Mouse (Mus musculus) adipocyte (in vitro differentiated cells): ENCODE results near the gene Ankrd27.

ENCODE experiments used
- DNase-seq: peaks from one replicate; pipeline ENCODE4 v3.0.0-alpha.2; 2016; ENCODE audit warnings: low spot score

The Ankrd27 gene

DNA sequence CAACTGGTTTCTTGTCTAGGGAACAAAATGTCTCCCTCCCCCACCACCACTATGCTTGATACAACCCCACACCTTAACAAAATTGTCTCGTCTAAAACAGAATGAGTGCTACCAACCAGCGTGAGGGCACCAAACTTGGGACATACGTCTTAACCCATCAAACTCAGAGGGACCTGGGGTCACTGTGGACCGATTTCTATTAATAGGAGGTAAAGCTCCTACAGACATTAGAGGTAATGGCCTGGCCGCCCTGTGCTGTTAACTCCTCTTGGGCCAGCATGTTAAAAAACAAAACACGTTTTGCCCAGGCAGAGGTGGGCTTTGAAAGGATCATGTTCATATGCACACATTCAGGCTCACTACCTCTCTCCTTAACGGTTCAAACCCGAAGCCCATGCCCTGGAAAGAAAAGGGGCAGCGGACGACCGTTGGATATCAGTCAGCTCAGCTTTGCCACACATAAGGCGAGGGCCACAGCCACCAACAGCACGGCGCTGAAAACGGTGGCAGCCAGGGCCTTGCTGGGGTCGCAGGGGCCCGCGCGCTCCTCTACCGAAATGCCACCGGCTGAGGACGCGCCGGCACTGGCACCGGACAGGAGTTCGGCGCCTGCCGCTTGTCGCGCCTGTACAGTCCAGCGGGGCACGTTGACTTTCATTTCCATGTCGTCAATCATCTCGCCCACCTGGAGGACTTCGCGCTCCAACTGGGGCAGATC is 1.8 kb upstream of the Ankrd27 start:
- no peak for DNase-seq

- no peak for DNase-seq
Observed at GRCm38 (mm10) chr7:35584786-35585190, 1.3 kb upstream of the Ankrd27 start.

GRCm38 (mm10) chr7:35585191-35586054 is 621 bp upstream of the Ankrd27 start, which contains the start of gene Rgs9bp:
Rgs9bp (minus strand) TSS chr7:35585582.
- DNase-seq, result no peak

GRCm38 (mm10) chr7:35586906-35587445 is 932 bp downstream of the Ankrd27 start:
- no peak for DNase-seq

GRCm38 (mm10) chr7:35587728-35588127 is 1.7 kb downstream of the Ankrd27 start:
- DNase-seq, result no peak

- DNase-seq, result no peak
Observed at GRCm38 (mm10) chr7:35588680-35589428, 2.8 kb downstream of the Ankrd27 start.

DNA sequence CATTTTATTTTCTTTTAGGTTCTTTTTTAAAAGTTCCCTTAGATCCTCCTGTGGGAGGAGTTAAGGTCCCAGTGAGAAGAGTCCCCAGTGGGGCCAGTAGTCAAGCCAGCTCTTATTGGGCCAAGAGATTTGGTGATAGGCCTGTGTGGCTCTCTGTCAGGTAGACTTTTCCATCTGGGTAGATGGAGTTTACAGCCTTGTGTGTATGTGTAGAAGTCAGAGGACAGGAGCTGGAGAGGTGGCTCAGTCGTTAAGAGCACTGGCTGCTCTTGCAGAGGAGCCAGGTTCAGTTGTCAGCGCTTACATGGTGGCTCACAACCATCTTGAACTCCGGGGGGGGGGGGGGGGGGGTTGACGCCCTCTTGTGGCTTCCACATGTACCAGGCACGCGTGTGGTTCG is 3.4 kb downstream of the Ankrd27 start:
- no peak for DNase-seq

GRCm38 (mm10) chr7:35590731-35591191 is 4.7 kb downstream of the Ankrd27 start:
- peak; percentile 67 for DNase-seq

DNA sequence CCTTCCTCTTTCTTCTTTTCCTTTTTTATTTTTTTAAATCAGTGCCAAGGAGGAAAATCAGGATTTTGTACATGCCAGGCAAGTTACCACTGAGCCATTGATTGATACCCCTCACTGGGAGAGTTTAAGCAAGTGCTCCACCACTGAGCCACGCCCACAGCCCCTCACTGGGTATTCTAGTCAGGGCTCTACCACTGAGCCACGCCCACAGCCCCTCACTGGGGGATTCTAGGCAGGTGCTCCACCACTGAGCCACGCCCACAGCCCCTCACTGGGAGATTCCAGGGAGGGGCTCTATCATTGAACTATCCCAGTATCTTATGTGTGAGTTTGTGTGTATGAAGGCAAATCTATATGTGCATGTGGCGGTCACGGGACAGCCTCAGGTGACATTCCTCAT is 8.3 kb downstream of the Ankrd27 start:
- DNase-seq, result no peak

- DNase-seq, result no peak
Observed at GRCm38 (mm10) chr7:35599492-35599891, 13.4 kb downstream of the Ankrd27 start.

- no peak for DNase-seq
Observed at GRCm38 (mm10) chr7:35600031-35600430, 14.0 kb downstream of the Ankrd27 start.

GRCm38 (mm10) chr7:35601106-35601505 is 15.1 kb downstream of the Ankrd27 start:
- no peak for DNase-seq

DNA sequence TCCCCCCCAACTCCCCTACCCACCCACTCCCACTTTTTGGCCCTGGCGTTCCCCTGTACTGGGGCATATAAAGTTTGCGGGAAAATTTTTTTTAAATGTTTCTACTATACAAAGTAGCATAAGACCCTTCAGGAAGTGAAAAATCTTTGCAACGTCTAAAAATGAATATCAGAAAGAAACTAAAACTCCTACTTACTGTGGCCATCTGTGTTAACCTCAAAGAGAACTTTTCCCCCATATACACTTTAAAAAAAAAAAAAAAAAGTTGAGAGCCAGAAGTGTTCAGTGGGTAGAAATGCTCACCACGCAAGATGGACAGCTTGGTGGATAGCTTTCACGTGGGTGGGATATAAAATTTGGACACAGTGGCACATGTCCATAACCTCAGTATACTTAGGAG is 16.7 kb downstream of the Ankrd27 start:
- no peak for DNase-seq

DNA sequence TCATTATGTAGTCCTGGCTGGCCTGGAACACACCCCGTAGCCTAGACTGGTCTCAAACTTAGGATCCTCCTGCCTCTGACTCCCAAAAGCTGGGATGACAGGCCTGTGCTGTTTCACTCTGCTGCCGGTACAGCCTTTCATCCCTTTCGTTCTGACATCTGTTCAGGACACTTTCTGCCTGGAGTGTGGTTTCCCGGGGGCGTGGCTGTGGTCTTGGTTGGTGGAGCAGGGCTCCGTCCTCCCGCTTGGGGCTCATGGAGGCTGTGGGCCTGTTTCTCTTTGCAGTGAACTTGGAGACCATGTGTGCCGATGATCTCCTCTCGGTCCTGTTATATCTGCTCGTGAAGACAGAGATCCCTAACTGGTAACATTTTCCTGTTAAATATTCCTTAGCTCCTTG is 20.8 kb downstream of the Ankrd27 start:
- no peak for DNase-seq

GRCm38 (mm10) chr7:35609245-35609644 is 23.2 kb downstream of the Ankrd27 start:
- no peak for DNase-seq

GRCm38 (mm10) chr7:35617513-35617912 is 31.5 kb downstream of the Ankrd27 start:
- no peak for DNase-seq

DNA sequence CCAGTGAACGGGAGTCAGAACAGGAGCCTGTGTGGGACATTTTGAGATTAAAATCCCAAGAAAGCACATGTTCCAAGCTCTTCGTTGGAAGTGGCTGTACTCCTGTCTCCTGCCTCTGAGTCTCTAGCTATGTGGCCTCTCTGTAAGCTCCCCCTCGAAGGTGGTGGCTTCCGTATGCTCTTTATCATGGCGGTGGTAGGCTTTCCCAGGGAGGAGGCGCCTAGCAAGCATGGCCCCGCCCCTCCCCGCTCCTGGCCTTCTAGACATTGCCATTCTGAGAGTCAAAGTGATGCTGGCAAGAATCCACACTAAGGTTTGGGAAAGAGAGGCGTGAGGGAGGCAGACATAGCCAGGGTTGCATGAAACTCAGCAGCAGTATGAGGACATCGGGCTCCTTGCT is 36.6 kb downstream of the Ankrd27 start:
- DNase-seq, result no peak

GRCm38 (mm10) chr7:35626038-35626437 is 40.0 kb downstream of the Ankrd27 start:
- DNase-seq, result no peak

DNA sequence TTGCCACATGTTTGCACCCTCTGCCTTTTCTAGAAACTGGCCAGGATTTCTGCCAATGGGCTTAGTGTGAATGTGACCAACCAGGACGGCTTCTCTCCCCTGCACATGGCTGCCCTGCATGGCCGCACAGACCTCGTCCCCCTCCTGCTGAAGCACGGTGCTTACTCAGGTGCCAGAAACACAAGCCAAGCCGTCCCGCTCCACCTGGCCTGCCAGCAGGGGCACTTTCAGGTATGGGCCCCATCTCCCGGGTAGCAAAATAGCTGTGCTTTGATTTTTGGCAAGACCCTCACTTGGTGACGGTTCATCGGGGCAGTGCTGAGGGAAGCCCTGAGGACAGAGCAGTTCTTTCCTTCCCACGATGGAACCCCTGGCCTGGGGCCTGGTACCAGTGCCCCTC is 41.3 kb downstream of the Ankrd27 start:
- no peak for DNase-seq

DNA sequence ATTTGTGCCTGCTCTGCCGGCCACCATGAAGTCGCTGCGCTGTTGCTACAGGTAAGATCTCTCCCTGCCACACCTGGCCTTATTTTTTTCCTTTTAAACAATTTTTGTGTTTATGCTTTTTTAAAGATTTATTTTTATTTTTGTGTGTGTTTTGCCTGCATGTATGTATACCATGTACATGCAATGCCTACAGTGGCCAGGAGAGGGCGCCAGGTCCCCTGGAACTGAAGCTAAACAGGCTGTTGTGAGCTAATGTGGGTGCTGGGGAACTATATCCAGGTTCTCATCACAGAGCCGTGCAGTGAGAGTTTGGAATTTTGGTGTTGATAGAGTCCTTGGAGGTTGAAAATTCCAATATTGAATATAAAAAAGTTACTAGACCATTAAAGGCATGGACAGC is 42.5 kb downstream of the Ankrd27 start:
- DNase-seq, result peak; percentile 17

GRCm38 (mm10) chr7:35636229-35636628 is 50.2 kb downstream of the Ankrd27 start:
- DNase-seq, result peak; percentile 22

DNA sequence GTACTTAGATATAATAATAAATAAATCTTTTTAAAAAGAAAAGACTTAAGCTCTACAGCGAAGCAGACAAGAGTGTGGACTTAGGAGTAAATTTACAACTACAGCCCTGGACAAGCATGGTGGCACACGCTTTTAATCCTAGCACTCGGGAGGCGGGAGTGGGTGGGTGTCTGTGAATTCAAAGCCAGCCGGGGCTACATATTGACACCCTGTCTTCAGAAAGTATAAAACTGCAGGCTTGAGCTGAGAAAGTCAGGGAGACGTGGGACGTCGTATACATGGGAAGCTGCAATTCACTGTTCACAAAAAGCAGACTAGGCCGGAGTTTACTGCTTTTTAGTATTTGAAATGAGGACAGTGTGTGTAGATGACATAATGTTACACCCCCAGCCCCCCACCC is 50.8 kb downstream of the Ankrd27 start:
- no peak for DNase-seq
